Mouse (Mus musculus): ENCODE measurements around the gene Rfx6.
A peak's percentile ranks its signal among the peaks of the same experiment; 100 is the strongest.

Rfx6 gene

DNA sequence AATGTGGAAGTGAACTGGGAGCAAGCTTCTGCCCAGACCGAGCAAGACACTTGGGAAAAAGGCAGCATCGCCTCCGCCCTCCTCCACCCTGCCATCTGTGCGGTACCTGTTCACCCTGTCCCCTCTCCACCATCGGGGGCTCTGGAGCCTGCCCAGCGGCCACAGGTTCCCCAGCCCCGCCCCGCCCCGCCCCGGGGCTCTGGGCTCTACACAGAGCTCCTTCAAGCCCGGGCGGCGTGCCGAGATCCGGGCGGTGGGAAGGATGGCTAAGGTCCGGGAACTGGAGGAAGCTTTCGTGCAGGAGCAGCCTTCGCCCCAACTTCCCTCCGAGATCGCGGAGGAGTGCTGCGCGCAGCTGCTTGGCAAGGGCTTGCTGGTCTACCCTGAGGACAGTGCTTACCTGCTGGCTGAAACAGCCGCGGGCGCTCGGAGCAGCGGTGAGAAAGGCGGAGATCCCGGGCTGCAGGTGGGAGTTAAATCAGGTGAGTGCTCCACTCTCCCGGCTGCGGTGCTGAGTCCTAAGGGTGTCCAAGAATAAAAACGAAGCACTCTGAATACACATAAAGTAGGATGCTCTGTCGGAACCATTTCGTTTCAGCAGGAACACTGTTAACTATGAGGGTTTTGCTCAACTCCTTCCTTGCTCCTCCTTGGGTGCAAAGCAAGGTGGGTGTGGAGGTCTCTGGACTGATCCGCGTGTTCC lies at the start of gene Rfx6:
Rfx6 (plus strand) TSS at position 209 of the 703 bp plus-strand sequence.
- DNase-seq, result peak; percentile 52

DNA sequence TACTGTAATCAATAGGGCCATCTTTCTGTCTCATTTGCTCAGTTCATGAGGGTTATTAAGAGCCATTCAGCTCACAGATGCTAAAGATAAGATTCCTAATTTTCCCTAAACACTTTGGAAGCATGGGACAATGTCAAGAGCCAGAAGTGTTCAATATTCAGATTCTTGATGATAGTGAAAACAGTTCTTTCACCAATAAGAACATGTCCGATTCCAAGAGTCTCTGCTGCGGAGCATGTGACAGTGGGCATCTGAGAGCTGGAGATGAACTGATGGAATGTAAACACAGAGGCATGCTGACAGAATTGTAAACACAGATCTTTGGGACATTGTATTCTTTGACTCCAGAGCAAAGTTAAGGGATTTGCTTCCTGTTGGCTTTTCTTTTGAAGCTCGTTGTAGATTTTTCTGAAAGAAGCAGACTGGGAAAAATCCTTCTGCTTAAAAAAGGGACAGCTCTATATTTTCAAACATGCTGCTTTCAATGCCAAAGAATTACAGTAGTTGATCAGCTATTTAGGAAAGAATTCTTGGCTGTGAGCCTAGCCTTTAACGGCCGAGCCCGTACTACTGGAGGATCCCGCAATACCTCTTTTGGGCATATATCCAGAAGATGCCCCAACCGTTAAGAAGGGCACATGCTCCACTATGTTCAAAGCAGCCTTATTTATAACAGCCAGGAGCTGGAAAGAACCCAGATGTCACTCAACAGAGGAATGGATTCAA lies 46.0 kb upstream of the Rfx6 start, which contains the start of gene Gprc6a:
Gprc6a (minus strand) TSS at position 51 of the 726 bp plus-strand sequence.
- no peak for DNase-seq

DNA sequence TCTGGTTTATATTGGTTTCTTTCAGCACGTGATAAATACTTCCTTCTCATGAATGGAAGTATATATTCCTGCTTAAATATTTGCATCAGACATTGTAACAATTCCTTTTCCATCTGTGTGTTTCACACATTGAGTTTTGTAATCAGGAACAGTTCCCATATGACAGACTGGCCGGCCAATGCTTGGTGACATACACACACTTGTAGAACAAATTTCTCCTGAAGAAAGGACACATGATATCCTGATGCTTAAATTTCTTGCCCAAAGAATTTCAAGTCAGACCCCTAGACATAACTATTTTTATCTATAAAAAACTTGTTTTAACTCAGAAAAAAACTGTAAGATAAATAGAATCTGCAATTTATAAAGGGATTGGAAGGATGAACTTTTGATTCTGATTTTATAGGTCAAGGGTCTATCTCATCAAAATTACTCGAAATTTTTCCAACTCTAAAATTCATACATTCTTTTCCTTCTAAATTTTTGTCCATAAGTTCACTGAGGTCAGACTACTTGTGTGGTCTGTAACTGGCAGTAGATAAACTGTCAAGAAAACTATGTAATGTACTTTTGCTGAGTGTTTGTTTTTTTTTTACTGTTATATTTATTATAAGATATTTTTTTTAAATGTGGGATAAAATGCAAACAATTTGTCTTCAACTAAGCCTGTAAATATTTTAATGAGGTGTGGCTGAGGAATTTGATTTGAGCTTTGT lies 27.9 kb upstream of the Rfx6 start:
- DNase-seq, result no peak

DNA sequence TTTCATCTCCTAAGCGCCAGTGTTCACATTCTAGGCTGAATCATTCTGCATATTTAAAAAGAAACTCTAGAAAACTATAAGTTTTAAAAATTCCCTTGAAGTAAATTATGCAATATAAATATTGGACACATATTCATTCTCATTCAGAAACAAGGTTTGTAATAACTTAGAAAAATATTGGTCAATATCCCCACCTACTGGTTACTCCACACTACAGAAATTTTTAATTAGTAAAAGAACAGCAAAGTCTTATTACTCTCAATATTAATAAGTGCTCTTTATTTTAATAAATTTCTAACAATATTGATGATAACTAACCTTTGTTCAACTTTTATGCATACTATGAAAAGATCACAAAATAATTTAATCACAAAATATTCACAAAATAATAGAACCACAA lies 20.2 kb upstream of the Rfx6 start:
- no peak for DNase-seq

DNA sequence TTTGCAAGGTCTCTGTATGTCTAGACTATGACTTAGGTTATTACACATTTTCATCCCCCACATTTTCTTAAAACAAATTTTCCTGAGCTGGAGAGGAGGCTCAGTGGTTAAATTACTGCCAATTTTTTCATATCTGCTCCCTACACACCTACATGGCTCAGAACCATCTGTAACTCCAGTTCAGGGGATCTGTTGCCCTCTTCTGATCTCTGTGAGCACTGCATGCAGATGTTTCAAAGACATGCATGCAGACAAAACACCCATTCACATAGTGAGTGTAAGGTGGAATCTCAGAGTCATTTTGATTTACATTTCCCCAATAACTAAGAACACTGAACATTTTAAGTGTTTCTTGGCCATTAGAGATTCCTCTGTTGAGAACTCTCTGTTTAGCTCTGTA lies 8.2 kb upstream of the Rfx6 start:
- peak; percentile 19 for DNase-seq

DNA sequence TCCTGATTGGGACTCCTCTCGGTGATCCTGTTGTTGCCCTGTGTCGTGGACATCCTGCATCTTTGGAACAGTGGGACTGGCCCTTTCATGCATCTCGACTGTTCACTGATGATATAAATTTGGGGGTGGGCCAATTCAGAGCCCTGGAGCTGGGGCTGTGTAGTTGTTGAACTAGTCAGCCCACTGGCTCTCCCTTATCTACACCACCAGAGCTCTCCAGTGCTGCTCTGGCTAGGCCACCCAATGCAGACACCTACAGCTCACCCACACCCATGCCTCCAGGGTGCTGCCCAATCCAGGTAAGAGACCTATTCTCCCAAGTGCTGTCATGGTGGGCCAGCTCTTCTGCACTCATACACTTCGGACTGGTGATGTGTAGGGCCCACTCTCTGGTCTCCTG lies 6.0 kb upstream of the Rfx6 start:
- no peak for DNase-seq

DNA sequence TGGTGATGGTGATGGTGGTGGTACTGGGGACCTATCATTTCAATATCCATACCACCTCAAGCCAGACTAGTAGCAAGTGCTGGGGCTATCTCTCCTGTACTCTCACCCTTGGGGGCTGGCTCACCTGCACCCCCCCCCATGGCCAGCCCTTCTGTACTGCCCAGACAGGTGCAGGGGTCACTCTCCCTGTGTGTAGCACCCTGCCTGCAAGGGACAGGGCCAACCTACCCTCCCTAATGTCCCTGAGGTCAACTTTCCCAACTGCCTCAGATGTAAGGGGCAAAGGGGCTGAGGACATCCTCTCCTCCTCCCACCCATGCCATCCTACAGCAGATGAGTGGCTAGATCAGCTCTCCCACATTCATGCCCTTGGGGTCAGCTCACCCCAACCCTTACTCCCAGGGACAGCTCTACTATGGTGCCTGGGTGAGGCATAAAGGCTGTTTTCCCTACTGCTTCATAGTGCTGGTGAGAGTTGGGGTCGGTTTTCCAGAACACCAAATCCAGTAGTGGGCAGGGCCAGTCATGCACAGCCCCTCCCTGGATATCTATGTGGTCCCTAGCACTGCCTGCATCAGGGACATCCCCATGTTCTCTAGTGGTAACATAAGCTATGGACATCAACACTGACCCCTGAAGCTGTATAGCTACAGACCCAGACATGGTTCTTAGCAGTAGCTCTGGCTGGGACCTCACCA lies 5.3 kb upstream of the Rfx6 start:
- no peak for DNase-seq

DNA sequence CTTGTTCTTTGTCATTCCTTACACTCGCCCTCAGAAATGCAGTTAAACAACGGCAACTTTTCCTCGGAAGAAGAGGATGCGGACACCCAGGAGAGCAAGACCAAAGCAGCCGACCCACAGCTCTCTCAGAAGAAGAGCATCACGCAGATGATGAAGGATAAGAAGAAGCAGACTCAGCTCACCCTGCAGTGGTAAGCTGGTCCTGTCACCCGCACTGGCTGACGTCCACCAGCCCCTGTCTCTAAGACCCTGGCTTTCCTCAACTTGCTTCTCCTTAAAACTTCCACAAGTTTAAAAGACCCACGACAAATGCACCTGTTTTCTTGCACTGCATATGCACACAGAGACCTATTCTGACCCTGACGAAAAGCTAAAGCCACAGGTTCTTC lies 689 bp downstream of the Rfx6 start:
- peak; percentile 14 for DNase-seq

DNA sequence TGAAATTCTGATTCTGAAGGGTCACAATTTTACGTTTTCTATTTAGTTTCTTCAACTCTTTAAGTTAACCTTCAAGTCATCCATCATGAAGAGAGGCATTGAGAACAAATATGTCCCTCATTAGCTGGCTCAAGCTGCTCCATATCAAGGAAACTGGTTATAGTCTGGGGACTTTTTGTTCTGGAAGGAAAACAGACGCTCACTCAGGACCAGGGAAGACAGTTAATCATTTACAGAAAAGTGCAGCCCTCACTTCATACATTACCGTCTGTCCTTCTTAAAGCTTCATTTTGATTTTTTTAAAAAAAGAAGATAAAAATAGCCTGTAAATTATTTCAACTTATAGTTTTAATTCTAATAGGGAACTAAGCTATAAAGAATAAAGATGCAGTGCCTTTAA lies 43.3 kb downstream of the Rfx6 start:
- peak; percentile 8 for DNase-seq

DNA sequence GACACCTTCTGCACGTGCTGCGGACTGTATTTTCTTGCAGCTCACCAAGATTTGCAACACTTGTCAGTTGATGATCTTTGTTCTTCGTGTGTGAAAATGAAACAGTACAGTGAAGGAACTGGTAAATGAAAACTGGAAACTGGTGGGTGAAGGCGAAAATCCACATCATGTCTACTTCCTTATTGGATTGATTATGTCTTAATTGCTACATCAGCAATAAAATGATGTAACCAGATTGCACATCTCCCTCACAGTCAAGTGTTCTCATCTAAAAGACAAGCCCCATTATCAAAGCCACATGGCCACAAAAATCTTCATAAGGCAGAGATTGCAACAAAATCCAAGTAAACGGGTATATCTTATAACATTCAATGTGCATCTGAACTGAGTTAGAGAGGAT lies 83.9 kb downstream of the Rfx6 start:
- DNase-seq, result no peak

DNA sequence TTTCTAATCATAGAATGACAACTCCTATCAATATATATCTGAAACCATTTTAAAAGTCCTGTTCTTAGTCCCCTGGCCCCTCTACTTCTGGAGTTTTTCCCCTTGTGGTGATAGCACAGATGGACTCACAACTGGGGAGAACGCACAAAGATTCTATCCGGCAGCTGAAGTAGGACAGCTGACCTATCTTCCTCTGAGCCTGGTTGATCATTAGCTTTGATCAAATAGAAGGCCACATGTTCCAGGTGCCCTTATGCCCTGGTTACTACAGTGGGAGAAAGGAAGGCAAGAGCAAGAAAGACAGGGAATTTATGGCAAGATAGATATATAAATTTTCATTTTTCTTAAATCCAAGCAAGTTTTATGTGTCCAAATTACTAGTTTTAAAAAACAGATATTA lies 85.7 kb downstream of the Rfx6 start:
- DNase-seq, result no peak

DNA sequence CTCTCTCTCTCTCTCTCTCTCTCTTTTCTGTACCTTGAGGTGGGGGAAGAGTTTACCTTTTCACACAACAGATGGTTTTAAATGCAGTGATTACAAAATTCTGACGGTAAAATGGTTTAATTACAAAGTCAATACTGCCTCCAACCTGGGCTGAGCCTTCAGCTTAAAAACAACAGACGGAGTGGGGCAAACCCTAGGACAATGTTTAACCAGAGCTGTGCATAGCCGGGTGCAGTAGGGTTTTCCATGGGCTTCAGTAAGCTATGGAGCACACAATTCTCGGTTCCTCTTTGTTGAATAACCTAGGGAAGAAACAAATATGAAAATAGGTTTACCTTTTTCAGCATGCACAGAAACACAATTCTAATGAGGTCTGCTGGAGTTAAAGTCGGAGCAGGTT lies 90.9 kb downstream of the Rfx6 start:
- no peak for DNase-seq

DNA sequence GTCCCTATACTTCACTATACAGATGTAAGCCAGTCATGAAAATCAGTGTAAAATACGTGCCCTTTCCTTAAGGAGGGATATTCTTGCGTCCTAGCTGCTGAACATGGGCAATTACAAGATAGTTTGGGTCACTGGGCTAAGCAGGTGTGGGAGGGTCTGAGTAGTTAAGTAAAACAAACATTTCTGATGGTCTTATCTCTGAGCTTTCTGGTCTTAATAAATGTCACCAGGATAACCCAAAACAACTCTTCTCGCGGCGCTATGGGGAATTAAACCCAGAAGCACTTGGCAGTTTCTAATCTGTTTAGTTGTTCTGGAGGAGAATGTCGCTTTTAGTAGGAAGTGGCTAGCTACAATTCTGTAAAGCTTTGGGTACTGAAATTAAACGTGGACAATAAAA lies 91.7 kb downstream of the Rfx6 start:
- DNase-seq, result no peak

DNA sequence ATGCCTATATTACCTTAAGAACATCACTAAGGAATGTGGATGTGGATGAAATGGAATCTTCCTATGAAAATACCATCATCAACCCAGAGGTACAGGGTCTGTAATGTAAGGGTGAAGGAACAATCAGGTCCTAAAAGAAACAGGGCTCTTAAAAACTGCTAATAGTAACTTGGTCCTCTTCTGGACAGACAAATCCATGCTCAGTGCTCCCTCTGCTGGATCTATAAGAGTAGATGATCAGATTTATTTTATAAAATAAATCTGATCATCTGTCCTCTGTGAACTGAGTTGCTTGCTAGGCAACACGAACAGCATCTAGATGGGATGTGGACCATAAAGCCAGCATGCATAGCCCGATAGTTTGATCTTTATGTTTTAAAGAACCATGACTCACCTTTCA lies 102.1 kb downstream of the Rfx6 start:
- DNase-seq, result peak; percentile 29
